Mouse (Mus musculus): ENCODE results near the gene Clec14a. TPM values are rescaled to one million over a fixed set of nuclear protein-coding genes. Genes with fewer than 3 reads are reported as not detected.
"Not testable (repeated sequence)": the region's sequence is repeated elsewhere in the genome, so short reads cannot be mapped to it uniquely, and the experiment has no call there.

Gene Clec14a
- polyA plus RNA-seq (2014; fragmentation: Nextera tagmentation; extraction: Ambion mirVana) = 7.9 and 9.4 TPM in 2 replicates

GRCm38 (mm10) chr12:58268563-58269501 is at the start of gene Clec14a:
Gene Clec14a (minus strand): TSS chr12:58269290.
- H3K4me2 ChIP-seq (replicated peaks; ENCODE audit: low read depth, low read length) = peak within 1 kb of the TSS; percentile 78
- H3K4me1 ChIP-seq (ENCODE audit: control insufficient read depth, insufficient read depth, low read length) = peaks cover 4% of the 10 kb centered on the region; the same call in 1 of the 2 replicates
- H3K9ac ChIP-seq (ENCODE audit: low read depth, low read length) = peak within 1 kb of the TSS; percentile 63
- H3K27ac ChIP-seq (ENCODE audit: low read depth, low read length) = peak within 1 kb of the TSS; percentile 76; the same call in 1 of the 2 replicates
- peak; percentile 93 for ATAC-seq (ENCODE audit: low FRiP score, low TSS enrichment)
- 4% methylated on average over 32 of the region's 32 CpGs for WGBS
- H3K36me3 ChIP-seq (ENCODE audit: control insufficient read depth, insufficient read depth, low read length) = no peaks in the 10 kb centered on the region
- peak within 1 kb of the TSS; percentile 49 for H3K4me3 ChIP-seq (ENCODE audit: low read length)
- H3K9me3 ChIP-seq (ENCODE audit: control insufficient read depth, low read length) = no peaks in the 10 kb centered on the region
- no peaks in the 10 kb centered on the region for H3K27me3 ChIP-seq (ENCODE audit: control insufficient read depth, insufficient read depth, low read length)

DNA sequence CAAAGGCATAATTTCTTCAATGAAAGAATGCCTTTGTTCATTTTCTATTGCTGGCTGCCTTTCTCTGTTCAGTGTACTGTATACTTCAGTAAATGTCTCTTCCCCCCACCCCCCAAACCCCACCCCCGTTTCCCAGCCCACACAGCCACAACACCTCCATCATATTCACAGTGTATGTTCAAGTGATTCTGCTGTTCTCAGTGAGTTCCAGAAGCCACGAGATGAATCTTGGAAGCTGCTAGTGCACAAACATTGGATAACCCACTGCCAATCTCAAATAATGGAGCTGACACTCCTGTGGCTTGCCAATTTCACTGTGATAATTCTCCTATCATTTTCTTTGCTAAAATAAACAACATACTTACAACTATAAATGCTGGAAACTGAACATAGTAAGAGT is 38.7 kb upstream of the Clec14a start:
- no peak for ATAC-seq (ENCODE audit: low FRiP score, low TSS enrichment)
- H3K4me1 ChIP-seq (ENCODE audit: control insufficient read depth, insufficient read depth, low read length) = no peaks in the 10 kb centered on the region
- H3K4me2 ChIP-seq (replicated peaks; ENCODE audit: low read depth, low read length) = no peak overlapping the region
- H3K4me3 ChIP-seq (ENCODE audit: low read length) = no peak overlapping the region
- H3K9me3 ChIP-seq (ENCODE audit: control insufficient read depth, low read length) = no peaks in the 10 kb centered on the region
- H3K27me3 ChIP-seq (ENCODE audit: control insufficient read depth, insufficient read depth, low read length) = no peaks in the 10 kb centered on the region
- no peaks in the 10 kb centered on the region for H3K36me3 ChIP-seq (ENCODE audit: control insufficient read depth, insufficient read depth, low read length)
- WGBS = 84% methylated on average over 2 of the region's 2 CpGs
- no peak overlapping the region for H3K27ac ChIP-seq (ENCODE audit: low read depth, low read length)
- H3K9ac ChIP-seq (ENCODE audit: low read depth, low read length) = no peak overlapping the region

- H3K27me3 ChIP-seq (ENCODE audit: control insufficient read depth, insufficient read depth, low read length); ATAC-seq (ENCODE audit: low FRiP score, low TSS enrichment); H3K36me3 ChIP-seq (ENCODE audit: control insufficient read depth, insufficient read depth, low read length); H3K9me3 ChIP-seq (ENCODE audit: control insufficient read depth, low read length); H3K9ac ChIP-seq (ENCODE audit: low read depth, low read length); H3K27ac ChIP-seq (ENCODE audit: low read depth, low read length); H3K4me2 ChIP-seq (replicated peaks; ENCODE audit: low read depth, low read length); H3K4me3 ChIP-seq (ENCODE audit: low read length); H3K4me1 ChIP-seq (ENCODE audit: control insufficient read depth, insufficient read depth, low read length): not testable (repeated sequence)
- WGBS = 81% methylated on average over 8 of the region's 8 CpGs
Observed at GRCm38 (mm10) chr12:58306402-58306801, 37.3 kb upstream of the Clec14a start.

- no peaks in the 10 kb centered on the region for H3K4me1 ChIP-seq (ENCODE audit: control insufficient read depth, insufficient read depth, low read length)
- H3K9ac ChIP-seq (ENCODE audit: low read depth, low read length) = no peak overlapping the region
- no peaks in the 10 kb centered on the region for H3K27me3 ChIP-seq (ENCODE audit: control insufficient read depth, insufficient read depth, low read length)
- H3K9me3 ChIP-seq (ENCODE audit: control insufficient read depth, low read length) = no peaks in the 10 kb centered on the region
- H3K36me3 ChIP-seq (ENCODE audit: control insufficient read depth, insufficient read depth, low read length) = no peaks in the 10 kb centered on the region
- 34% methylated on average over 2 of the region's 2 CpGs for WGBS
- no peak for ATAC-seq (ENCODE audit: low FRiP score, low TSS enrichment)
- no peak overlapping the region for H3K4me2 ChIP-seq (replicated peaks; ENCODE audit: low read depth, low read length)
- H3K4me3 ChIP-seq (ENCODE audit: low read length) = no peak overlapping the region
- no peak overlapping the region for H3K27ac ChIP-seq (ENCODE audit: low read depth, low read length)
Observed at GRCm38 (mm10) chr12:58305567-58305966, 36.5 kb upstream of the Clec14a start.

DNA sequence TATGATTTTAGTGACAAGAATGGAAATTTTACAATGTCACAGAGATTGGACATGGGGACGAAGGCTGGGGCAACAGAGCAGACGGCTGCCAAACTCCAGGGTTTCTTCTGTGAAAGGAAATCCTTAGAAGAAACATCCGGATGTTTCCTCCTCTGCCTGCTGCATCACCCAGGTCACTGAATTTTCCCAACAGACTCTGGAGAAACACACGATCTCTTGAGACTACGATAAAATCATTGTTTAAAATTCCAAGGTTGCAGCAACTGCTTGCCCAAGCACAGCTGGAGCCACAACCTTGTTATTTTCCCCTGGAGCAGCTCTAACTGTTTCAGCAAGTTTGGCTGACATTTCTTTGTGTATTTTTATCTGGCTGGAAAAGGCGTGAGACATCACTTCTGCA is 27.9 kb upstream of the Clec14a start:
- no peak for ATAC-seq (ENCODE audit: low FRiP score, low TSS enrichment)
- no peak overlapping the region for H3K4me3 ChIP-seq (ENCODE audit: low read length)
- H3K4me1 ChIP-seq (ENCODE audit: control insufficient read depth, insufficient read depth, low read length) = no peaks in the 10 kb centered on the region
- H3K4me2 ChIP-seq (replicated peaks; ENCODE audit: low read depth, low read length) = no peak overlapping the region
- no peak overlapping the region for H3K9ac ChIP-seq (ENCODE audit: low read depth, low read length)
- no peaks in the 10 kb centered on the region for H3K27me3 ChIP-seq (ENCODE audit: control insufficient read depth, insufficient read depth, low read length)
- H3K27ac ChIP-seq (ENCODE audit: low read depth, low read length) = no peak overlapping the region
- H3K36me3 ChIP-seq (ENCODE audit: control insufficient read depth, insufficient read depth, low read length) = no peaks in the 10 kb centered on the region
- H3K9me3 ChIP-seq (ENCODE audit: control insufficient read depth, low read length) = no peaks in the 10 kb centered on the region
- WGBS = 80% methylated on average over 6 of the region's 6 CpGs

- Histone ChIP-seq H3K9me3 (ENCODE audit: control insufficient read depth, low read length) (no peaks in the 10 kb centered on the region), H3K27me3 (ENCODE audit: control insufficient read depth, insufficient read depth, low read length) (no peaks in the 10 kb centered on the region), H3K4me1 (ENCODE audit: control insufficient read depth, insufficient read depth, low read length) (no peaks in the 10 kb centered on the region), H3K9ac (ENCODE audit: low read depth, low read length) (no peak overlapping the region), H3K27ac (ENCODE audit: low read depth, low read length) (no peak overlapping the region), H3K4me2 (replicated peaks; ENCODE audit: low read depth, low read length) (no peak overlapping the region), H3K36me3 (ENCODE audit: control insufficient read depth, insufficient read depth, low read length) (no peaks in the 10 kb centered on the region), H3K4me3 (ENCODE audit: low read length) (no peak overlapping the region)
- no peak for ATAC-seq (ENCODE audit: low FRiP score, low TSS enrichment)
- WGBS = 85% methylated on average over 3 of the region's 3 CpGs
Observed at GRCm38 (mm10) chr12:58285912-58286311, 16.8 kb upstream of the Clec14a start.

GRCm38 (mm10) chr12:58270520-58270919 is 1.4 kb upstream of the Clec14a start:
- 78% methylated on average over 6 of the region's 6 CpGs for WGBS
- Histone ChIP-seq H3K4me2 (replicated peaks; ENCODE audit: low read depth, low read length) (no peak overlapping the region), H3K4me1 (ENCODE audit: control insufficient read depth, insufficient read depth, low read length) (peaks cover 4% of the 10 kb centered on the region; the same call in 1 of the 2 replicates), H3K4me3 (ENCODE audit: low read length) (no peak overlapping the region), H3K36me3 (ENCODE audit: control insufficient read depth, insufficient read depth, low read length) (no peaks in the 10 kb centered on the region), H3K9ac (ENCODE audit: low read depth, low read length) (no peak overlapping the region), H3K27me3 (ENCODE audit: control insufficient read depth, insufficient read depth, low read length) (no peaks in the 10 kb centered on the region), H3K27ac (ENCODE audit: low read depth, low read length) (no peak overlapping the region), H3K9me3 (ENCODE audit: control insufficient read depth, low read length) (no peaks in the 10 kb centered on the region)
- ATAC-seq (ENCODE audit: low FRiP score, low TSS enrichment) = no peak

- no peaks in the 10 kb centered on the region for H3K27me3 ChIP-seq (ENCODE audit: control insufficient read depth, insufficient read depth, low read length)
- no peaks in the 10 kb centered on the region for H3K9me3 ChIP-seq (ENCODE audit: control insufficient read depth, low read length)
- H3K4me1 ChIP-seq (ENCODE audit: control insufficient read depth, insufficient read depth, low read length) = peaks cover 4% of the 10 kb centered on the region; the same call in 1 of the 2 replicates
- 0 out of 2 replicates have a peak overlapping the region, but pooled peaks have one; percentile 78 for H3K4me2 ChIP-seq (replicated peaks; ENCODE audit: low read depth, low read length)
- whole genome bisulfite sequencing = 75% methylated on average over 4 of the region's 4 CpGs
- H3K9ac ChIP-seq (ENCODE audit: low read depth, low read length) = no peak overlapping the region
- H3K4me3 ChIP-seq (ENCODE audit: low read length) = no peak overlapping the region
- H3K36me3 ChIP-seq (ENCODE audit: control insufficient read depth, insufficient read depth, low read length) = no peaks in the 10 kb centered on the region
- ATAC-seq (ENCODE audit: low FRiP score, low TSS enrichment) = no peak
- no peak overlapping the region for H3K27ac ChIP-seq (ENCODE audit: low read depth, low read length)
Observed at GRCm38 (mm10) chr12:58269505-58269904, 415 bp upstream of the Clec14a start.

- ATAC-seq (ENCODE audit: low FRiP score, low TSS enrichment) = peak; percentile 59
- peaks cover 4% of the 10 kb centered on the region; the same call in 1 of the 2 replicates for H3K4me1 ChIP-seq (ENCODE audit: control insufficient read depth, insufficient read depth, low read length)
- peak overlapping the region; percentile 63 for H3K9ac ChIP-seq (ENCODE audit: low read depth, low read length)
- peak overlapping the region; percentile 78 for H3K4me2 ChIP-seq (replicated peaks; ENCODE audit: low read depth, low read length)
- peak overlapping the region; percentile 76; the same call in 1 of the 2 replicates for H3K27ac ChIP-seq (ENCODE audit: low read depth, low read length)
- H3K27me3 ChIP-seq (ENCODE audit: control insufficient read depth, insufficient read depth, low read length) = no peaks in the 10 kb centered on the region
- H3K9me3 ChIP-seq (ENCODE audit: control insufficient read depth, low read length) = no peaks in the 10 kb centered on the region
- under 1% methylated on average over 15 of the region's 15 CpGs for WGBS
- no peaks in the 10 kb centered on the region for H3K36me3 ChIP-seq (ENCODE audit: control insufficient read depth, insufficient read depth, low read length)
- H3K4me3 ChIP-seq (ENCODE audit: low read length) = peak overlapping the region; percentile 49
Observed at GRCm38 (mm10) chr12:58268186-58268562, 916 bp downstream of the Clec14a start.
